Mouse (Mus musculus): Measurements from ENCODE around the gene Car15. TPM values are rescaled to one million over a fixed set of nuclear protein-coding genes. Genes with fewer than 3 reads are reported as not detected.

Car15 gene
- polyA plus RNA-seq, 1 experiment = 13.0 TPM

GRCm38 (mm10) chr16:17796971-17797811, 41.0 kb downstream of the Car15 start, which contains the start of gene Scarf2:
Scarf2 (plus strand) TSS chr16:17797282.
- Histone ChIP-seq H3K27me3 (ENCODE audit: control insufficient read depth, insufficient read depth, low read length) (peaks cover 51% of the 10 kb centered on the region), H3K36me3 (ENCODE audit: control insufficient read depth, insufficient read depth, low read length) (peaks cover 7% of the 10 kb centered on the region), H3K4me3 (ENCODE audit: low read depth, low read length) (peak within 1 kb of the TSS; percentile 64), H3K27ac (ENCODE audit: insufficient read depth, low read depth, low read length) (peak within 1 kb of the TSS; percentile 41), H3K4me1 (ENCODE audit: control insufficient read depth, insufficient read depth, insufficient read length, low read length) (0 out of 2 replicates have a peak, but pooled peaks cover 9% of the 10 kb centered on the region)
- whole genome bisulfite sequencing = 5% methylated on average over 81 of the region's 81 CpGs
- TF ChIP-seq POLR2A (IDR thresholded peaks at IDR 0.05; ENCODE audit: low read depth, low read length) (no peak), CTCF (IDR thresholded peaks at IDR 0.05; ENCODE audit: extremely low read depth, insufficient read length, insufficient replicate concordance, low read depth, low read length) (no peak)

GRCm38 (mm10) chr16:17796519-17796918, 41.6 kb downstream of the Car15 start:
- Histone ChIP-seq H3K4me1 (ENCODE audit: control insufficient read depth, insufficient read depth, insufficient read length, low read length) (0 out of 2 replicates have a peak, but pooled peaks cover 9% of the 10 kb centered on the region), H3K27ac (ENCODE audit: insufficient read depth, low read depth, low read length) (no peak overlapping the region), H3K4me3 (ENCODE audit: low read depth, low read length) (peak overlapping the region; percentile 64; the same call in 1 of the 2 replicates), H3K27me3 (ENCODE audit: control insufficient read depth, insufficient read depth, low read length) (peaks cover 44% of the 10 kb centered on the region), H3K36me3 (ENCODE audit: control insufficient read depth, insufficient read depth, low read length) (peaks cover 10% of the 10 kb centered on the region)
- no peak for TF ChIP-seq CTCF (IDR thresholded peaks at IDR 0.05; ENCODE audit: extremely low read depth, insufficient read length, insufficient replicate concordance, low read depth, low read length)
- TF ChIP-seq POLR2A (IDR thresholded peaks at IDR 0.05; ENCODE audit: low read depth, low read length) = no peak

GRCm38 (mm10) chr16:17795643-17796042, 42.5 kb downstream of the Car15 start:
- peaks cover 13% of the 10 kb centered on the region for H3K36me3 ChIP-seq (ENCODE audit: control insufficient read depth, insufficient read depth, low read length)
- TF ChIP-seq CTCF (IDR thresholded peaks at IDR 0.05; ENCODE audit: extremely low read depth, insufficient read length, insufficient replicate concordance, low read depth, low read length) (no peak), POLR2A (IDR thresholded peaks at IDR 0.05; ENCODE audit: low read depth, low read length) (no peak)
- no peak overlapping the region for H3K4me3 ChIP-seq (ENCODE audit: low read depth, low read length)
- H3K27me3 ChIP-seq (ENCODE audit: control insufficient read depth, insufficient read depth, low read length) = peaks cover 39% of the 10 kb centered on the region
- no peak overlapping the region for H3K27ac ChIP-seq (ENCODE audit: insufficient read depth, low read depth, low read length)
- H3K4me1 ChIP-seq (ENCODE audit: control insufficient read depth, insufficient read depth, insufficient read length, low read length) = 0 out of 2 replicates have a peak, but pooled peaks cover 9% of the 10 kb centered on the region
- 68% methylated on average over 5 of the region's 5 CpGs for WGBS

GRCm38 (mm10) chr16:17794047-17794446, 44.1 kb downstream of the Car15 start:
- Histone ChIP-seq H3K4me3 (ENCODE audit: low read depth, low read length) (no peak overlapping the region), H3K4me1 (ENCODE audit: control insufficient read depth, insufficient read depth, insufficient read length, low read length) (0 out of 2 replicates have a peak, but pooled peaks cover 9% of the 10 kb centered on the region), H3K27ac (ENCODE audit: insufficient read depth, low read depth, low read length) (no peak overlapping the region), H3K27me3 (ENCODE audit: control insufficient read depth, insufficient read depth, low read length) (peaks cover 28% of the 10 kb centered on the region), H3K36me3 (ENCODE audit: control insufficient read depth, insufficient read depth, low read length) (peaks cover 24% of the 10 kb centered on the region)
- no peak for TF ChIP-seq CTCF (IDR thresholded peaks at IDR 0.05; ENCODE audit: extremely low read depth, insufficient read length, insufficient replicate concordance, low read depth, low read length)
- 89% methylated on average over 4 of the region's 4 CpGs for WGBS

- no peak overlapping the region for H3K27ac ChIP-seq (ENCODE audit: insufficient read depth, low read depth, low read length)
- no peak for TF ChIP-seq CTCF (IDR thresholded peaks at IDR 0.05; ENCODE audit: extremely low read depth, insufficient read length, insufficient replicate concordance, low read depth, low read length)
- no peak for TF ChIP-seq POLR2A (IDR thresholded peaks at IDR 0.05; ENCODE audit: low read depth, low read length)
- 85% methylated on average over 3 of the region's 3 CpGs for WGBS
- peaks cover 32% of the 10 kb centered on the region for H3K36me3 ChIP-seq (ENCODE audit: control insufficient read depth, insufficient read depth, low read length)
- H3K4me3 ChIP-seq (ENCODE audit: low read depth, low read length) = no peak overlapping the region
- H3K4me1 ChIP-seq (ENCODE audit: control insufficient read depth, insufficient read depth, insufficient read length, low read length) = 0 out of 2 replicates have a peak, but pooled peaks cover 6% of the 10 kb centered on the region
- peaks cover 16% of the 10 kb centered on the region for H3K27me3 ChIP-seq (ENCODE audit: control insufficient read depth, insufficient read depth, low read length)
Measured at GRCm38 (mm10) chr16:17792728-17793127, 45.4 kb downstream of the Car15 start.

- 73% methylated on average over 3 of the region's 3 CpGs for WGBS
- no peaks in the 10 kb centered on the region for H3K4me1 ChIP-seq (ENCODE audit: control insufficient read depth, insufficient read depth, insufficient read length, low read length)
- TF ChIP-seq POLR2A (IDR thresholded peaks at IDR 0.05; ENCODE audit: low read depth, low read length) = no peak
- TF ChIP-seq CTCF (IDR thresholded peaks at IDR 0.05; ENCODE audit: extremely low read depth, insufficient read length, insufficient replicate concordance, low read depth, low read length) = no peak
- H3K4me3 ChIP-seq (ENCODE audit: low read depth, low read length) = no peak overlapping the region
- no peaks in the 10 kb centered on the region for H3K27me3 ChIP-seq (ENCODE audit: control insufficient read depth, insufficient read depth, low read length)
- peaks cover 40% of the 10 kb centered on the region for H3K36me3 ChIP-seq (ENCODE audit: control insufficient read depth, insufficient read depth, low read length)
- no peak overlapping the region for H3K27ac ChIP-seq (ENCODE audit: insufficient read depth, low read depth, low read length)
Measured at GRCm38 (mm10) chr16:17785337-17785736, 52.8 kb downstream of the Car15 start.

Other genes starting within 250 kb of the Car15 start
- gene Smpd4, start 219.0 kb downstream of the Car15 start, polyA plus RNA-seq (2012; rRNA removed) = 13.6 and 24.3 TPM in 2 replicates
- 0.39 and 0.76 TPM in 2 replicates for gene Ccdc74a, start 191.9 kb downstream of the Car15 start, polyA plus RNA-seq (2012; rRNA removed)
- gene Med15, start 105.5 kb downstream of the Car15 start, polyA plus RNA-seq (2012; rRNA removed) = 101 and 194 TPM in 2 replicates
- gene Klhl22, start 78.7 kb downstream of the Car15 start, polyA plus RNA-seq (2012; rRNA removed) = 34.8 and 60.9 TPM in 2 replicates
- 27.7 and 33.2 TPM in 2 replicates for gene Scarf2, start 41.1 kb downstream of the Car15 start, polyA plus RNA-seq (2012; rRNA removed)
- not detected in 2 replicates for gene B830017H08Rik, start 5.2 kb downstream of the Car15 start, polyA plus RNA-seq (2012; rRNA removed)
- 0.85 and 1.9 TPM in 2 replicates for gene Gm20518, start 53.3 kb upstream of the Car15 start, polyA plus RNA-seq (2012; rRNA removed)
- 0.08 TPM in 1 of 2 replicates, not detected in the other for gene Tssk1, start 55.9 kb upstream of the Car15 start, polyA plus RNA-seq (2012; rRNA removed)
- gene Dgcr2, start 60.2 kb upstream of the Car15 start, polyA plus RNA-seq (2012; rRNA removed) = 82.2 and 152 TPM in 2 replicates
- gene Tssk2, start 60.3 kb upstream of the Car15 start, polyA plus RNA-seq (2012; rRNA removed) = not detected in 2 replicates
- 6.6 and 15.8 TPM in 2 replicates for gene Ess2, start 73.0 kb upstream of the Car15 start, polyA plus RNA-seq (2012; rRNA removed)
- 0.36 TPM in 1 of 2 replicates, not detected in the other for gene Gsc2, start 76.7 kb upstream of the Car15 start, polyA plus RNA-seq (2012; rRNA removed)
- 204 and 328 TPM in 2 replicates for gene Slc25a1, start 89.9 kb upstream of the Car15 start, polyA plus RNA-seq (2012; rRNA removed)
- gene Vpreb2, start 142.1 kb upstream of the Car15 start, polyA plus RNA-seq (2012; rRNA removed) = not detected in 2 replicates
- gene Dgcr6, start 214.5 kb upstream of the Car15 start, polyA plus RNA-seq (2012; rRNA removed) = 50.0 and 147 TPM in 2 replicates